Mouse (Mus musculus): ENCODE results near the gene Sox13. TPM values are rescaled to one million over a fixed set of nuclear protein-coding genes. Genes with fewer than 3 reads are reported as not detected.
"Not testable (repeated sequence)": the region's sequence is repeated elsewhere in the genome, so short reads cannot be mapped to it uniquely, and the experiment has no call there.

Gene Sox13
- polyA plus RNA-seq, 1 experiment = 17.2 TPM

DNA sequence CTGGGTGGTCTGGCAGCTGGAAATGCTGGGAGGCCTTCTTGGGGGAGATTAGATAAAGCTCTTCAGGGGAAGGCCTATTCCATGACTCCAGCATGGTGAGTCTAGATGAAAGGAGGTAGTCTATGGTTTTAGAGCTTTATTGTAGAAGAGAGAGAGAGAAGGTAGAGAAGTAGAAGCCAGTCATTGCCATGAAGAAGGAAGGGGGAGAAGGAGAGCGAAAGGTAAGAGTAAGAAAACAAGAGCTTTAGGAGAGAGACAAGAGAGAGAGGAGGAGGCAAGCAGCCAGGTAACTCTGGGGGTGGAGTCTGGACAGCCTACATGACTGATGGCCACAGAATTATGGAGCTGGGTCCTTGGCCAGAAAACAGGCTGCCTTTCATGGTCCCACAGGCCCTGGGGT is 74.0 kb downstream of the Sox13 start, which contains the start of gene Ren1:
Gene Ren1 (plus strand): TSS at position 301 of the 400 bp plus-strand sequence.
- WGBS = 88% methylated on average over 1 of the region's 1 CpGs
- no peaks in the 10 kb centered on the region for H3K27me3 ChIP-seq (ENCODE audit: control insufficient read depth, insufficient read depth, low read length)
- H3K4me1 ChIP-seq (replicated peaks; ENCODE audit: control insufficient read depth, insufficient read depth, low read length) = no peaks in the 10 kb centered on the region; the same call in 1 of the 2 replicates
- DNase-seq = no peak
- TF ChIP-seq CTCF (IDR thresholded peaks at IDR 0.05; ENCODE audit: borderline replicate concordance, control insufficient read depth, extremely low read depth, insufficient read depth, low read length, poor library complexity) (no peak), POLR2A (IDR thresholded peaks at IDR 0.05; ENCODE audit: control insufficient read depth, extremely low read depth, insufficient read depth, low read length, poor library complexity) (no peak)
- no peaks in the 10 kb centered on the region for H3K36me3 ChIP-seq (ENCODE audit: control insufficient read depth, insufficient read depth, low read length)
- H3K4me3 ChIP-seq (ENCODE audit: control insufficient read depth, insufficient read depth, low read length) = no peak within 1 kb of the TSS
- no peak within 1 kb of the TSS for H3K27ac ChIP-seq (ENCODE audit: control insufficient read depth, insufficient read depth, low read length)

DNA sequence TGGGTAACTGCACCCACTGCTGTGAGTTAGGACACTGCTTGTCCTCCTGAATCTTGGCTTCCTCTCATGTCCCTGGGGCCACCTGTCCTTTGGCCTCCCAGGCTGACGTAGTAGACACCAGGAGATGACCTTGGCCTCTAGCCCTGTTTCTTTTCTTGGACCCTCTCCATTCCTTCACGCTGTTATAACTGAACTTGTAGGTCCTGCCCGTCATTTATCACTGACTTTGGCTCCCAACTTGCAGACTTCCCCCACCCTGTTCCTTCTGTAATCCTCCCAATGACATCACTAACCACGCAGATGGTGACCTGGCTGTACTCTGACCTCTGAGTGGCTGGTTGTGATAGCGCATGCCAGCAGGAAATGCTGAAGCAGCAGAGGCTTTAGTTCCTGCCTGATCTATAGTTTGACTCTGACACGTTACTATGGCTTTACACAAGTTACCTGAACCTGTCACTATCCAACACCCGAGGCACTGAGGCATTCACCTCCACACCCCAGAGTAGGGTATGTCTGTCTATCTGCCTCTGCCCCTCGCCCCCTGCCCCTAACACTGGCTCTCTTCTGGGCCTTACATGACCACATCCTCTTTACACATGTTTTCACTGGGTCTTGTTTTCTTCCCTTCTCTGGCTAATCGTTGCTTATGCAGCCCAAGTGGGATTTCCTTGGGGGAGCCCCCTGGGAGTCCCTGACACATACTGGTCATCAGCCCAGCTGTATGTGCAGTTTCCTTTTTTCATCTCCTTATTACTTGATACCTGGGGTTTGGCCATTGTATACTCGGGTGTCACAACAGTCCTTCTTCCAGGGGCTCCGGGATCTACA is 76.3 kb downstream of the Sox13 start:
- no peak overlapping the region for H3K27ac ChIP-seq (ENCODE audit: control insufficient read depth, insufficient read depth, low read length)
- H3K4me3 ChIP-seq (ENCODE audit: control insufficient read depth, insufficient read depth, low read length) = no peak overlapping the region
- no peaks in the 10 kb centered on the region for H3K27me3 ChIP-seq (ENCODE audit: control insufficient read depth, insufficient read depth, low read length)
- H3K36me3 ChIP-seq (ENCODE audit: control insufficient read depth, insufficient read depth, low read length) = no peaks in the 10 kb centered on the region
- WGBS = 52% methylated on average over 11 of the region's 11 CpGs
- no peak for DNase-seq
- TF ChIP-seq CTCF (IDR thresholded peaks at IDR 0.05; ENCODE audit: borderline replicate concordance, control insufficient read depth, extremely low read depth, insufficient read depth, low read length, poor library complexity) (no peak), POLR2A (IDR thresholded peaks at IDR 0.05; ENCODE audit: control insufficient read depth, extremely low read depth, insufficient read depth, low read length, poor library complexity) (no peak)
- no peaks in the 10 kb centered on the region; the same call in 1 of the 2 replicates for H3K4me1 ChIP-seq (replicated peaks; ENCODE audit: control insufficient read depth, insufficient read depth, low read length)

DNA sequence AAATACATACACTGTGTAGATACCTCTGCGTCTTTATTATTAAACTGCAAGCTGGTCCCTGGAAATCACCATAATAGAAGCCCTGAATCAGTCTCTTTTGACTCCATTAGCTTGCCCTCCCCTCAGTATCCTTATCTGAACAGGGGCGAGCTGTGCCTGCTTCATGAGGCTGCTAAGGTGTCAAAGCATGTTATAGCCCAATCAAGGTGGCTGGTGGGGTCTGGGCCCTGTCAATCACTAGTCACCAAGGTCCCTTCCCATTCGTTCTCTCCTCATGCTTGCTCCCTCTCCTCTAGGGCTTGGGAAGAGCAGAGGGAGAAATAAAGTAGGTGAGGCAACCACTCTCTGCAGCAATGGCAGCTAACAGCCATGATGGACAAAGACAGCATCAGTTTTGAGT is 77.0 kb downstream of the Sox13 start:
- TF ChIP-seq CTCF (IDR thresholded peaks at IDR 0.05; ENCODE audit: borderline replicate concordance, control insufficient read depth, extremely low read depth, insufficient read depth, low read length, poor library complexity) (no peak), POLR2A (IDR thresholded peaks at IDR 0.05; ENCODE audit: control insufficient read depth, extremely low read depth, insufficient read depth, low read length, poor library complexity) (no peak)
- no peak overlapping the region for H3K4me3 ChIP-seq (ENCODE audit: control insufficient read depth, insufficient read depth, low read length)
- H3K27me3 ChIP-seq (ENCODE audit: control insufficient read depth, insufficient read depth, low read length) = no peaks in the 10 kb centered on the region
- 91% methylated on average over 3 of the region's 3 CpGs for WGBS
- no peaks in the 10 kb centered on the region for H3K36me3 ChIP-seq (ENCODE audit: control insufficient read depth, insufficient read depth, low read length)
- no peak overlapping the region for H3K27ac ChIP-seq (ENCODE audit: control insufficient read depth, insufficient read depth, low read length)
- DNase-seq = no peak
- H3K4me1 ChIP-seq (replicated peaks; ENCODE audit: control insufficient read depth, insufficient read depth, low read length) = no peaks in the 10 kb centered on the region; the same call in 1 of the 2 replicates

DNA sequence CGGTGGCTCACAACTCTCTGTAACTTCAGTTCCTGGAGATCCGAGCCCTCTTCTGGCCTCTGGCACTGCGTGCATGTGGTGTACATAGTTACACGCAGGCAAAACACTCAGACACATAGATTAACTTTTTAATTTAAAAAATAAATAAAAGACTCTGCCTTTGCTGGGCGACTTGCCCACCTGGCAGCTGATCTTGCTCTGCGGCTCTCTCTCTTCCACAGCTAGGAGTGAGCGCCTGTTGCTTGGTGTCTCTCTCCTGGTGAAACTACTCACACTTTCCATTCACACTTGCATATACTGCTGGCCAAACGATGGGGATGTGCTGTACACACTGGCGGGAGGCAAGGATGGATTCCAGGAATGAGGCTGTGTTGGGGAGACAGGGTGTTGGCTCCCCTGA is 77.6 kb downstream of the Sox13 start:
- Histone ChIP-seq H3K36me3 (ENCODE audit: control insufficient read depth, insufficient read depth, low read length) (no peaks in the 10 kb centered on the region), H3K4me1 (replicated peaks; ENCODE audit: control insufficient read depth, insufficient read depth, low read length) (no peaks in the 10 kb centered on the region), H3K4me3 (ENCODE audit: control insufficient read depth, insufficient read depth, low read length) (no peak overlapping the region), H3K27ac (ENCODE audit: control insufficient read depth, insufficient read depth, low read length) (no peak overlapping the region), H3K27me3 (ENCODE audit: control insufficient read depth, insufficient read depth, low read length) (no peaks in the 10 kb centered on the region)
- WGBS = 92% methylated on average over 9 of the region's 9 CpGs
- TF ChIP-seq POLR2A (IDR thresholded peaks at IDR 0.05; ENCODE audit: control insufficient read depth, extremely low read depth, insufficient read depth, low read length, poor library complexity) (no peak), CTCF (IDR thresholded peaks at IDR 0.05; ENCODE audit: borderline replicate concordance, control insufficient read depth, extremely low read depth, insufficient read depth, low read length, poor library complexity) (no peak)
- DNase-seq = no peak

DNA sequence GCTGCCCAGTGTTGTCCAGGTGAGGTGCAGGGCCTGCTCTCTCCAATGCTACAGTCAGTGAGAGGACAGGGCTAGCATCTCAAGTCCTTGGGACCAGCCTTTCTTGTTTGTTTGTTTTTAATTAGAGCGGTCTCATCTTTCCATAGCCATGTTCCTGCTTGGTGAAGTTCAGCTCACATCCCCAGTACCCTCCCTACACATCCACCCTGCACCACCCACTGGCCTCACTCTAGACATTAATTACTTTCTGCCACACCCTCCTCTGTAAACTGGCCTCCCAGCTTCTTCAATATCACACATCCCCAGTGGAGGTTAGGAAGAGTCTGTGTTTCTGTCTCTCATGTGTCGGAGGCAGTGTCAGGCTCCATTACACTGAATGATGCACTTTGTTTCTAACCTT is 79.8 kb downstream of the Sox13 start:
- 98% methylated on average over 2 of the region's 2 CpGs for WGBS
- H3K36me3 ChIP-seq (ENCODE audit: control insufficient read depth, insufficient read depth, low read length) = no peaks in the 10 kb centered on the region
- no peak for DNase-seq
- no peaks in the 10 kb centered on the region for H3K4me1 ChIP-seq (replicated peaks; ENCODE audit: control insufficient read depth, insufficient read depth, low read length)
- TF ChIP-seq POLR2A (IDR thresholded peaks at IDR 0.05; ENCODE audit: control insufficient read depth, extremely low read depth, insufficient read depth, low read length, poor library complexity) (no peak), CTCF (IDR thresholded peaks at IDR 0.05; ENCODE audit: borderline replicate concordance, control insufficient read depth, extremely low read depth, insufficient read depth, low read length, poor library complexity) (no peak)
- no peaks in the 10 kb centered on the region for H3K27me3 ChIP-seq (ENCODE audit: control insufficient read depth, insufficient read depth, low read length)
- H3K27ac ChIP-seq (ENCODE audit: control insufficient read depth, insufficient read depth, low read length) = no peak overlapping the region
- no peak overlapping the region for H3K4me3 ChIP-seq (ENCODE audit: control insufficient read depth, insufficient read depth, low read length)

DNA sequence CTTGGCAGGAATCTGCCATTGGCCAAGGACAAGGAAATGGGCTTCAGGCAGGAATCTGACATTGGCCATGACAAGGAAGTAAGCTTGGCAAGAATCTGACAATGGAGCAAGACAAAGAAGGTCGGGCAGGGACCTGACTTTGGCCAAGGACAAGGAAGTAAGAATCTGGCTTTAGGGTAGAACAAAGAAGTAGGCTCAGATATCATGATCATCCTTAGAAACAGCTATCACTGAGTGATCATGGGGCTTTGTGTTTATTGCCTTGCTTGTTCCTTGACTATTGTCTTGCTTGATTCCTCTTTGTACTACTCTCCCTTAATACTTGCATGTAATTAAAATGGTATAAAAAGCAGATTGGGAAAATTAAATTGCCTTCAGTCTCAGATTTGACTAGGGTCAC is 83.8 kb downstream of the Sox13 start:
- not testable (repeated sequence) for H3K4me3 ChIP-seq (ENCODE audit: control insufficient read depth, insufficient read depth, low read length); H3K27ac ChIP-seq (ENCODE audit: control insufficient read depth, insufficient read depth, low read length); DNase-seq; H3K27me3 ChIP-seq (ENCODE audit: control insufficient read depth, insufficient read depth, low read length); H3K36me3 ChIP-seq (ENCODE audit: control insufficient read depth, insufficient read depth, low read length); H3K4me1 ChIP-seq (replicated peaks; ENCODE audit: control insufficient read depth, insufficient read depth, low read length)
- WGBS = 63% methylated on average over 1 of the region's 1 CpGs

DNA sequence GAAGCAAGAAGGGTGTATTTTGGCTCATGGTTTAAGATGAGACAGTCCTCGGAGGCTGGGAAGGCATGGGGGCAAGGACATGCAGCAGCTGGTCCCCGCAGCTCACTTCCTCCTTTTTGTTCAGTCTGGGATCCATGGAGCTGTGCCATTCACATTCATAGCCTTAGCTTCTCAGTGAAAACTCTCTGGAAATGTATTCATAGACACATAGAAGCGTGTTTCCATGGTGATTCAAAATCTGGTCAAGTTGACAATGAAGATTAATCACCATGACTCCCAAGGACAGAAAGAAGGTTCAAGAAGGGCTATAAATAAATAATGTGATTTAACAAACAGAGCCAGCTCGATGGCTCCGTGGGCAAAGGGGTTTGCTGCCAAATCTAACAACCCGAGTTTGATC is 90.2 kb downstream of the Sox13 start:
- Histone ChIP-seq H3K27ac (ENCODE audit: control insufficient read depth, insufficient read depth, low read length) (no peak overlapping the region), H3K36me3 (ENCODE audit: control insufficient read depth, insufficient read depth, low read length) (no peaks in the 10 kb centered on the region), H3K27me3 (ENCODE audit: control insufficient read depth, insufficient read depth, low read length) (peaks cover 5% of the 10 kb centered on the region; the same call in 1 of the 2 replicates), H3K4me3 (ENCODE audit: control insufficient read depth, insufficient read depth, low read length) (no peak overlapping the region), H3K4me1 (replicated peaks; ENCODE audit: control insufficient read depth, insufficient read depth, low read length) (no peaks in the 10 kb centered on the region)
- 94% methylated on average over 6 of the region's 6 CpGs for WGBS
- TF ChIP-seq CTCF (IDR thresholded peaks at IDR 0.05; ENCODE audit: borderline replicate concordance, control insufficient read depth, extremely low read depth, insufficient read depth, low read length, poor library complexity) (no peak), POLR2A (IDR thresholded peaks at IDR 0.05; ENCODE audit: control insufficient read depth, extremely low read depth, insufficient read depth, low read length, poor library complexity) (no peak)
- DNase-seq = no peak
